22 mouse cellular contexts compared by ENCODE assay signal in genomic region chr7:24980439-24980838, GRCm38 (mm10). TPM values are rescaled to one million over a fixed set of nuclear protein-coding genes. Genes with fewer than 3 reads are reported as not detected.
"Had no signal": no experiment of that assay in that cellular context is flagged by ENCODE, and none has a peak within 500 bp of the region (broad histone marks: within the 10 kb centered on the region; RNA-seq: fewer than 3 reads in every experiment).

No protein-coding gene starts in this region.

- H3K27ac ChIP-seq: kidney, embryonic 15.5 days; limb, embryonic 12.5 days; limb, embryonic 15.5 days; liver, embryonic 14.5 days; macrophage; midbrain, embryonic 12.5 days; midbrain, embryonic 15.5 days; neural tube, embryonic 13.5 days; stomach, embryonic 15.5 days had no signal

- H3K4me3 ChIP-seq: kidney, embryonic 15.5 days; limb, embryonic 12.5 days; limb, embryonic 15.5 days; midbrain, embryonic 12.5 days; midbrain, embryonic 15.5 days; neural tube, embryonic 13.5 days; stomach, embryonic 15.5 days had no signal

- H3K4me1 ChIP-seq: kidney, embryonic 15.5 days; limb, embryonic 12.5 days; limb, embryonic 15.5 days; midbrain, embryonic 12.5 days; midbrain, embryonic 15.5 days; neural tube, embryonic 13.5 days; stomach, embryonic 15.5 days had no signal

- DNase-seq: kidney, adult 8-10 months; kidney, postnatal 10 days; kidney, postnatal 36 days; left cerebral cortex, postnatal 4 days; liver, postnatal 0 days; lung, embryonic 14.5 days; retina, postnatal 1 day; right cerebral cortex, postnatal 25 days; spleen, adult 18-20 months; thymus, postnatal 25 days had no signal

RNA-seq across cellular contexts. Expression of gene Gm4881, which starts 36.1 kb away (rescaled TPM):
- polyA plus RNA-seq: kidney, embryonic 15.5 days; limb, embryonic 12.5 days; limb, embryonic 15.5 days; liver, embryonic 11.5 days; liver, embryonic 14.5 days; liver, postnatal 0 days; lung, embryonic 14.5 days; lung, postnatal 0 days; macrophage; stomach, embryonic 15.5 days; thymus, postnatal 0 days had no signal
